Mouse (Mus musculus) CD4-positive, CD25-positive, alpha-beta regulatory T cell, adult 4 months (primary cell): ENCODE results near the gene Slc2a3. TPM values are rescaled to one million over a fixed set of nuclear protein-coding genes. Genes with fewer than 3 reads are reported as not detected.

ENCODE experiments used
- ATAC-seq: one replicate; pipeline ENCODE4 v1.8.0; 2017
- polyA plus RNA-seq, 2 experiments: library from polyadenylated mRNA; unstranded; fragments of 100-300 nt; shearing (Covaris generic); gene quantifications; one replicate each; pipeline ENCODE4 v1.2.1; 2017

Slc2a3 gene
- 100 to 1,000 TPM; 103 to 138 TPM for polyA plus RNA-seq

DNA sequence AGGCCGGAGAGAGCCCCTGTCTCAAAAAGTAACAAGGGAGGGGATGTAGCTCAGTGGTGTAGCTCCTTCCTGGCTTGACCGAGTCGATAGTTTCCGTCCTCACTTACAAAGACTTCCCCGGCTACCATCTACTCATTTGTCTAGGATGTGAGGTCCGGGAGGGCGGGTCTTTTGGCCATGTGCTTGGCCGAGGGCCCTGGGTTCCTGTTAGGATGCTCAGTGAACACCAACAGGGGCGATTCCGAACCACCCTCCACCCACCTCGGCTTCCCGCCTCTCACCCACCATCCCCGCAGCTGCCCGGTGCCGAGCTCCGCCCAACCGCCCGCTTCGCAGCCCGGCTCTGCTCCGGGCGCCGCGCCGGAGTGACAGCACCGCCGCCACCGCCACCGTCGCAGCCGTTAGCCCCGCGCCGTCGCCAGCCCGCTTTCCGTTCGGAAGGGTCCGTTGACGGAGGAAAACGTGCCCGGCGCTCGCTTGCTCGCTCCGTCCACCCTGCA lies at the start of gene Slc2a3:
Slc2a3 (minus strand) TSS at position 340 of the 500 bp plus-strand sequence.
- ATAC-seq, result peak; percentile 53

DNA sequence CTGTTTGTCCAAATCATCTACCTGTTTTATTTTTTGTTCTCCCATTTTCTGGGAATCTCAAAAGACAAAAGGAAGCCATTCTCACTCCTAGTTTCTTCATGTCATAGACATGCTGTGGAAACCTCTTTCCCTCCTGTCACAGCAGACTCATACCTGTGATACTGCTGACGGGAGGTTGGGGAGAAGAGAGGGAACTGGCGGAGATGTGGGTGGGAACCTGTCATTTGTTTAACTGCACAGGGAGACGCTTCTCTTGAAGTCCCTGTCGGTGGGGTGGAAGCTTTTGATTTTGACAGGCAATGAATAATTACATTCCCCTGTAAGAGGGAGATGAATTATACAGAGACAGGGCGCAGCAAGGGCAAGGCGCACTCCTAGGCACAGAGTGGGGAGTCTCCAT lies 42.3 kb upstream of the Slc2a3 start:
- no peak for ATAC-seq

DNA sequence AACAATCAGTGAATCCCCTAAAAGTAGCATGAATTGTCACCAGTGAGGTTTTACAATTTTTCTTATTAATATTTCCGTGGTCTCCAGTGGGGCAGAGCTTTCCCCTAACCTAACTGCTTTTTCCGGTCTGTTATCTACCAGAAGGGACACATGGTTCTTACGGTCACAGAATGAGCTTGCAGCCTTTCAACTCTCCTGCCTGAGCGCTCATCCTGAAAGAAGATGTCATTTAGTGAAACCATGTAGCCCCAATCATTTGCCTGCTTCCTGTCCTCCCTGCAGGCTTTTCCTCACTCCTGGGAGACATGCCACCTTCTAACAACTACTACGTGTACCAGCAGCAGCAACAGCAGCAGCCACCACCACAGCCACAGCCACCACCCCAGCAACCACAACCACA lies 36.1 kb upstream of the Slc2a3 start:
- ATAC-seq, result no peak

DNA sequence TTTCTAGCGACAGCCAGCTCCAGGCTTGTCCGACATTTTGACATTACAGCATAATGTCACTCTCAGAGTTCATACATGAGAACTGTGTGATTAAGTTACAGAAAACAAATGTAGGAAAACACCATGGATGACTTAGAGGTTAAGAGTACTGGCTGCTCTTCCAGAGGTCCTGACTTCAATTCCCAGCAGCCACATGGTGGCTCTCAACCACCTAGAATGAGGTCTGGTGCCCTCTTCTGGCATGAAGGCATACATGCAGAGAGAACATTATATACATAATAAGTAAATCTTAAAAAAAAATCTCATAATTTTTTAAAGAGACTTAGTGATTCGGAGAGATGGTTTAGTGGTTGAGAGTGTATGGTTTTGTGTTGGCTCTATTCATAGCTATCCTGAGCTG lies 35.5 kb upstream of the Slc2a3 start:
- no peak for ATAC-seq

DNA sequence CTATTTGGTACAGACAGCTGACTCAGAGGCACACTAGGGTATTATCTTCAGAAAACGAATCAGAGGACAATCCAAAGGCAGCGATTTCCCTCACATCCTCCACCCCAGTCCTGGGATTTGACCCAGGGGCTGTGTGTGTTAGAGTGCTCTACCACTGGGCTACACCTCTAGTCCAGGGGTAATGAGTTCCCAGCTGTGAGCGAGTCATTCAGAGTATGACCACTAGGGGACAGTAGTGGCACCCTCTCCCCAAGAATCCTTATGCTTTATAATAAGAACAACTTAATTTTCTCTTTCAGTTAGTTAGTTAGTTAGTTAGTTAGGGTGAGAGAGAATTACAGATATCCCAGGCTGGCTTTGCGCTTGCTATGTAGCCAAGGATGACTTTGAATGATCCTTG lies 32.9 kb upstream of the Slc2a3 start:
- ATAC-seq, result peak; percentile 90

DNA sequence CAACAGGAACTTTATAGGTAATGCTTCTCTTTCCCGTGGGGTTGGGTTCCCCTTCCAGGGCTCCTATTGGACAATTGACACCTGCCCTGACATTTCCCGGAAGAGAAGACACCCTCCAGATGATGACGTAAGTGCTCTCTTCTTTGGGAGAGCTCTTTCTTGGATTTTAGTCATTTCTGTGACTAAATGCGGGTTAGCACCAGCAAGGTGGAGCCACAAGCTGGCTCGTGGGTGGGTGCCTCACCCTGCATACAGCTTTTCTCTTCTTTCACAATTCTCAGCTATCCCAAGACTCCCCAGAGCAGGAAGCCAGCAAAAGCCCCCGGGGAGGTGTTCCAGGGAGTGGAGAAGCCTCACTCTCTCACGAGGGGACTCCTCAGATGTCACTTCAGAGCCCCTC lies 31.4 kb upstream of the Slc2a3 start:
- ATAC-seq, result no peak

DNA sequence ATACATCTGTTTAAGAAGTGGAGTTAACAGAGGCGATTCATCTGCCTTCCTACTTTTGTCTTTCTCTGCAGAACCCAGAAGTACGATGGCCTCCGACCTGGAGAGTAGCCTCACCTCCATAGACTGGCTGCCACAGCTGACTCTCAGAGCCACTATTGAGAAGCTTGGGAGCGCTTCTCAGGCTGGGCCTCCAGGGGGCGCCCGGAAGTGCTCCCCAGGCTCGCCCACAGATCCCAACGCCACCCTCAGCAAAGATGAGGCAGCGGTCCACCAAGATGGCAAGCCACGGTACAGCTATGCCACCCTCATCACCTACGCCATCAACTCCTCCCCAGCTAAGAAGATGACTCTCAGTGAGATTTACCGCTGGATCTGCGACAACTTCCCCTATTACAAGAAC lies 26.6 kb upstream of the Slc2a3 start:
- no peak for ATAC-seq

DNA sequence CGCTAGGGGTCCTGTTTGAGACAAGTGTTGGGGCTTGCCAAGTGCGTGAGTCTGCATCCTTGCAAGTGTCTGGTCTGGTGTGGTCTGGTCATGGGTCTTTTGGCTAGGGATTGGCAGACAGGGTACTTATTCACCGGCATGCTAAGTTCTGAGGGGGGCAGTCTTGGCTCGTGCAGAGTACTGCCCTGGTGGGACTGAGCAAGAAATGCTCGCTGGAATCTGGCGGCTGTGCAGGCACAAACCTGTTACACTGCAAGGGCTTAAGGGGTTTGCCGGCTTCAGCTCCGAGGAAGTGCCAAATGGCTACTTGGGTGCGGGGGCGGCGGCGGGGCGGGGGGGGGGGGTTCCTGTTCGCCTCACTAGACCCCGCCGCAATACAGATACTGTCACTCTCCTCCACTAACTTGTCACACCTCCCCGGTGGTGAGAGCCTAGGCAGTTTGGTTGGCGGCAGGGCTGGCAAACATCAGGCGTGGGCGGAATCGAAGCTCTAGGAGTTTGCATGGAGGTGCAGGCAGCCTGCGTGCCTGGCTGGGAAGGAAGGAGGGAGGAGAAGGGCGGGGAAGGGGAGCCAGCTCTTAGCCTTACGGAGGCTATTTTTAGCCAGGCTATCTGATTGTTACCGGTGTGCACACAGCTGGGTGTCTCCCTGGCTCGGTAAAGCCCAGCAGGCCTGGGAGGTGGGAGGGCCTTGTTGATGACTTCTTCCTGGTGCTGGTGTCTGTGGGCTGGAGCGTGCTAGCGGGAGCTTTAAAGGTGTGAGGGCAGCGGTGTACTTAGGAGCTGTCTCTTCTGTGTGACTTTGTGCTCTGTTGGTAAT lies 24.7 kb upstream of the Slc2a3 start:
- ATAC-seq, result peak; percentile 77

DNA sequence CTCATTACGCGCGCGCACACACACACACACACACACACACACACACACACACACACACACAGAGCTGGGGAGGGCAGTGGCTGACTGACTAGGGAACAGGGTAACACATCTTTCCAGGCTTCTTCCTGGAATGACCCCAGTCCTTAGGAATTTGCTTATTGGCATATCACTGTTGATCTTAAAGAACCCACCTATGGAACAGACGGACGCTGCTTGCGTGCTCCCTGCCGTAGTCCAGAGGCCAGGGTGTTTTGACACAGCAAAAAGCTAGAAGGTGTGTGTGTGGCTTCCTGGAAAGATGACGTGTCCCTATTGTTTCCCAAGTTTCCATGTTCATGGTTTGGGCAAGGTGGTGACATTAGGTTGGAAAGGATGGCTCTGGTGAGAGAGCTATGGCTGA lies 23.7 kb upstream of the Slc2a3 start:
- ATAC-seq, result no peak

DNA sequence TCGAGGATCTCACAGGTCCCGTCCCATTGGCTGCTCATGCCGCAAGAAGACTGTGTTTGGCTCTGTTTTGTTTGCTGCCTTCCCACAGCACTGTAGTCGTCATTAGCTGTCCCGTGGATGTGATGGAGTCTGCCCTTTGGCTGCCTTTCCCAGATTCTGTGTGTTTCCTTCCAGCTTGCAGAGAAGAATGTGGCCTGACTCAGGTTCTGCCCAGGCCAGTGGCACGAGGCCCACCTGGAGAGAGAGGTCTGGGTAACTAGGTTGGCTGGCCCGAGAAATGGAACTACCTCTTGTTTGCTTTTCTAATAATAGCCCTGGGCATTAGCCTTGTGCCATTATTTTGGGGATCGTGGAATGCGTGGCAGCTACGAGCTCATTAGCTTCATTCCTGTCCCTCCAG lies 22.6 kb upstream of the Slc2a3 start:
- no peak for ATAC-seq

DNA sequence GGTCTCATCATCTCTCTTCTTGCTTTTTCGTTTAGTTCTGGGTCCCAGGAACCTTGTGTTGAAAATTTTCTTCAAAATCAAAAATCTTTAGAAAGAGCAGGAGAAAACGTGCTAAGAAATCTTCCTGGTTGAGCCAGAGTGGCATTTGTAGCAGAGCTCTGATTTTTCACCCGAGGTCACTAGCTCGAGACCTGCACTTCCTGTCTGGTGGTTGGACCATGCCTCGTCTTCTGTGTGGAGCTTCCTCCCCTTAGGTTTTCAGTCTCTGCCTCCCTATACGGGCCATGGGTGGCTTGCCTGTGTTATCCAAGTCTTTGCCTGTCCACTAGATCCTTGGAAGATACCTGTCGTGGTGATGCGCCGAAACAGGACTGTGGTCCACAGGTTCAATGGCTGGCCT lies 20.4 kb upstream of the Slc2a3 start:
- no peak for ATAC-seq

DNA sequence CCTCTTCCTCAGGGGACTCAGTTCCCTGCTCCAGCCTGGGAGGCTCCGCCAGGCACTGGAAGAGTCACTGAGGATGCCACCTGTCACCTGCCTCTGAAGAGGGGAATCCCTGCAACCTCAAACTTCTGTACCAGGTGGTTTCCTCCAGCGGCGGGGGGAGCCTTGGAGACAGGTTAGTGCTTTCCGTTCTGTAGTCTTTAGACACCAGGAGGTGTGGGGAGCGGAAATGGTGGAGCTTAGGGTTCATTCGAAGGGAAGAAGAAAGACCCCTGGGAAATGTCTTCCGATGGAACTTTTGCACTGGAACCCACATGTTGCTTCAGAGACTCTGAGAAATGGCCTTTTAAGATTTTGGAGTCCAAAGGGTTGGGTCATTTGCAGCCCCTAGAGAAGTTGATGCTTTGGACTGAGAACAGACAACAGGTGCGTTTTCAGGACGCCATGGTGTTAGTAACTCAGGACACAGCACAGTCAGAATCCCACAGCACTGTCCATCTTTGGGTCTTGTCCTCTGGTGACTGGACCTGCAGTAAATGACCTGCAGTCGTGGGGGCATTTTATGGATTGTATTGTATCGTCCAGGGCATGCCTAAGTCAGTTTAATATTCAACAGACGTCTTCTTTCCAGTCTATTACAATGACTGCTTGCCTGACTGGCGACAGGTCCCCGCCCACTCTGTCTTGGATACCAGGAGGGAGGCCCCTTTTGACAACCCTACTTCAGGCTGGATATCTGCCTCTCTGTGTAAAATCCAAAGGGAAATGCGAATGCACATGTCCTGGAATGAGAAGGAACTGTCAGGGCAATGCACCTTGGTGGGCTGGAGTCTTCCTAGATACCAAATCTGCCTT lies 19.6 kb upstream of the Slc2a3 start:
- peak; percentile 84 for ATAC-seq

DNA sequence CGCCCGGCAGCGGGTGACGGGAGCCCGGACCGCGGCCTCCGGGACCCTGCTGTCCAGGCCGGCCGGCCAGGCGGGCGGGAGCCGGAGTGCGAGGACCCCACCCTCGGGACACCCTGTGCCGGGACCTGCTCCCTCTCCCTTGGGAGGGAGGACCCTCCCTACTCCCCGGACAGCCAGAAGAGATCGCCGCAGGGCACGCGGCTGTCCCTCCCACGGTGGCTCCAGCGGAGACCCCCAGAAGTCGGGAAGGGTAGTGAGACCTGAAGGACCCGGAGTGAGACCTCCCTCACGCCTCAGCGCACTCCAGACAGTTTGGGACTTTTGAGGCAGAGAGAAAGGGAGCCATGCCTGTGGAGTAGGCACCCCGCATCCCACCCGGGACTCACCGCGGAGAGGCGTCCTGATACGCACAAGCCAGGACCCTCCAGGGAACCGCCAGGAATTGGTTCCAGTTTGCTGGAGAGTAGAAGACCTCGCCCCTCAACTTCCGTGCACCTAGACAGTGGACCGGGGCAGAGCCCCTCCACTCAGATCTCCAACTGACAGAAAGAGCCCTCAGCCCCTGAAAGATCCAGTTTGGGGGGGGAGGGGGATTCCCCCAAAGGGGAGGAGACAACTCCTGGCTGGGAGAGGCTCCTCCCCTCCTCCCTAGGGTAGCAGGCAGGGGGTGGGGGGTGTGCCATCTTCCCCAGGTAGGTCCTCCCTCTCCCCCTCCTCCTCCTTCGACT lies 18.8 kb upstream of the Slc2a3 start:
- ATAC-seq, result no peak

DNA sequence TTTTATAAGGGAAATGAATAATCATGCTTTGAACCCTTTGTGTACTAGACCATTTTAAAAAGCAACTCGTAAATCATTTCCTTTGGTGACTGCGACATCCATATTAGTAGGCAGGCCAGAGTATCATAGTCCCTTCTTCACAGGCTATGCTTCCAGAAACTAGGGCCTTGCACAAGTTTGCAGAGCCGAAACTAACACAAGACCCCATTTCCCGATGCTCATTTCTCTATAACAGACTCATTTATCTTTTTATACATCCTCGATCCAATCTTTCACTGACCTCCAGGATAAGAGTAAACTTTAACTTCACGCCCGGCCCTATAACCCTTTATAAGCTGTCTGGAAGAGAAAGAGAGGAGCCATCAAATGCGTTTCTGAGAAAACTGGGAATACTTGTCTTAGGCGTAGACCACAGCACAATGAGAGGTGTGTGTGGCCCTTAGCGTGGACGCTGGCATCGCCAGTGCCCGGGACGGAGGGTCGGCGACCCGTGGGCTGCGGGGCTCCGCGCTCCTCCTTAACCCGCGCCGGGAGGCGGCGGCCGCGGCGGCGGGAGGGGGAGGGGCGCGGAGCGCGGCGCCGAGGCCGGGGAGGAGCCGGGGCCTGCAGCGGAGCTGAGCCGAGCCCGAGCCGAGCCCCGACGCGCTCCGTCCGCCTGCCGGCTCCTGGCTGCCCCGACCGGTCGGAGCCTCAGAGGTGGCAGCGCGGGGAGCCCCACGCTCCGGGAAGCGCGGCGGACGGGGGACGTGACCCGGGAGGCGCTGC lies 18.0 kb upstream of the Slc2a3 start, which contains the start of gene Foxj2:
Foxj2 (plus strand) TSS at position 609 of the 765 bp plus-strand sequence.
- ATAC-seq, result peak; percentile 52

DNA sequence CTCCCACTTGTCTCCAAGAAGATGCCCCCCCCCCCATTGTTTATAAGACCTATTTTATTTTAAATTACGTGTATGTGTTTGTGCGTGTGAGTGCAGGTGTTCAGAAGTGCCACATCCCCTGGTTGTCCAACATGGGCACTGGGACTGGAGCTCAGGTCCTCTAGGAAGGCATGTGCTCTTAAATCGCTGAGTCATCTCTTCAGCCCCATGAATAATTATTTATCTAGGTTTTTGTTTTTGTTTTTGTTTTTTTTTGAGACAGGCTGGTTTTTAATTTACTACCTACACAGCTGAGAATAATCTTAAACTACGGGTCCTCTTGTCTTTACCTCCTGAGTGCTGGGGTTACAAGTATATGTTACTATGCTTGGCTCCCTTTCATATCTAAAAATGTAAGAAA lies 12.2 kb upstream of the Slc2a3 start:
- no peak for ATAC-seq

DNA sequence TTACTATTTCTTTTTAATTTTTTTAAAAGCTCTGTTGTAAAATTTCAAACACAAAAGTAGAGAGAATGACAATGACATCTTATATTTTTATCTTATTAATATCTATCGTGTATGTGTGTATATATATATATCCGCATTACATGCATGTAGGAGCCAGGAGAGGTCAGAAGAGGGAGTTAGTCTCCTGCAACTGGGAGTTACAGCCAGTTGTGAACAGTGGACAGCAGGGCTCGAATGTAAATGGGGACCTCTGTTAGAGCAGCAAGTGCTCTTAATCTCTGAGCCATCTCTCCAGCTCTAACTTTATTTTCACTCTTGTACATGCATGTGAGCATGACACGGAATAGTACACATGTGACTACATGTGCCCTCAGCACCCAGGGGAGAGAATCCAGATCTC lies 11.3 kb upstream of the Slc2a3 start:
- ATAC-seq, result no peak

DNA sequence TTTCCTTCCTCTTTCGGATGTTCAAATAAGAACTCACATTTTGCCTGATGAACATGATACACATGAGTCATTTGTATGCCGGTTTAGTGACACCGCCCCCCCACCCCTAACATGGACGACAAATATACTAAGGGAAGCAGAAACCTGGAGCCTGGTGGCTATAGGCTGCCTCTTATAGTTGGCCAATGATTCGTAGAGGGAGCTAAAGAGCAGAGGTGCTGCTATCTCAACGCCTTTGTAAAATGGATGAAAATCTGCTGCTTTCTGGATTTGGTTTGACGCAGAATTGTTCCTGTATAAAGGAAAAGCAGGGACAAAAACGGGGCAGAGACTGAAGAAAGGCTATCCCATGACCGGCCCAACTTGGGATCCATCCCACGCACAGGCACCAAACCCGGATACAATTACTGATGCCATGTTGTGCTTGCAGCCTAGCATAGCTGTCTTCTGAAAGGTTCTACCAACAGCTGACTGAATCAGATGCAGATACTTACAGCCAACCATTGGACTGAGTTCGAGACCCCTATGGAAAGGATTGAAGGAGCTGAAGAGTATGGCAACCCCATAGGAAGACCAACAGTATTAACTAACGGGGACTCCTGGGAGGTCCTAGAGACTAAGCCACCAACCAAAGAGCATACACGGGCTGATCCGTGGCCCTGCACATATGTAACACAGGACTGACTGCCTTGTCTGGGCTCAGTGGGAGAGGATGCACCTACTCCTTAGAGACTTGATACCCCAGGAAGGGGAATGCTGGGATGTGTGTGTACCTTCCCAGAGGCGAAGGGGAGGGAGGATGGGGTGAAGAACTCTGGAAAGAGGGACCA lies 10.5 kb upstream of the Slc2a3 start:
- ATAC-seq, result peak; percentile 52

DNA sequence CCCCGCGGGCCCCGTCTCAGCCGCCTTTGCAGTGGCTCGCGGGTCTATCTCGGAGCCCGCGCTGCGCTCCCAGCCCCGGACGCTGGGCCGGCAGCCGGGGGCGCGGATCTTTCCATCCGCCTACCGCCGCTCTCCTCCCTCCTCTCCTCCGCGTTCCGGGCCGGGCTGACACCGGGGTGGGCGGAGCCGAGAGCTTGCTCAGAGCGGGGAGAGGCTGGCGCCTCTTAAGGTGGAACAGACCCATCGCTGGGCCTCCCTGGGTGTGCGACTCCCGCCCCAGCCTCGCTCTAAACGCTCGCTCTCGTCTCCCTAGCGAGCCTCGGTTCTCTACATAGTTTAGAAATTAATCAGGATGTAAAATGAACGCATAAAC lies 9.8 kb upstream of the Slc2a3 start:
- ATAC-seq, result peak; percentile 70

DNA sequence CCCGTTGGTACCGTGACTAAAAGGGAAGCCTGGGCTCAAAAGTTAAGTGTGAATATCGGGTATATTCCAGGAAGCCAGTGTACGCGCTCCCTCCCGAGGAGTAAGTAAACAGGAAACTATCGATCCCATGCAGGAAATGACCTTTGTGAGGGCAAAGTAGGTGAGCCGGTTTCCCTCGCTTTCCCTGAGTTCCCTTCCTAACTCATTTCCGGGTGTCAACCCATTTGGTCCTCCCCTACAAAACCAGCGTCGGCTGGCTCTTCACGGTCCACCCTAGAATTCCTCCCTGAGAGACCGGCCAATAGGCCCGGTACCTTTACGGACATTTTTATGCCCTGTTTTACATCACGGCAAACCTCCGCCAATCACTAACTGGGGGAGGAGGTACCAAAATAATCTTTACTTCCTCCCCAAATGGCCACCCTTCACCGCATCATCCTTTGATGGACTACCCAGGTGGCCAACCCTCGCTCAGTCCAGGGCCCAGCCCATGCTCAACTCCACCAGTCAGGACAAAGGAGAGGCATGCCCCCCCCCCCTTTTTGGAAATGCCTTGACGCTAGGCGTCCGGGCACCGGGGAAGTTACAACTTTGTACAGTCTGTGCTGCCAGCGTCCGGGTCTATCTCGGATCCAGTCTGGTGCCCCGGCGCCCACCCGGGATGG lies 9.3 kb upstream of the Slc2a3 start:
- peak; percentile 80 for ATAC-seq

DNA sequence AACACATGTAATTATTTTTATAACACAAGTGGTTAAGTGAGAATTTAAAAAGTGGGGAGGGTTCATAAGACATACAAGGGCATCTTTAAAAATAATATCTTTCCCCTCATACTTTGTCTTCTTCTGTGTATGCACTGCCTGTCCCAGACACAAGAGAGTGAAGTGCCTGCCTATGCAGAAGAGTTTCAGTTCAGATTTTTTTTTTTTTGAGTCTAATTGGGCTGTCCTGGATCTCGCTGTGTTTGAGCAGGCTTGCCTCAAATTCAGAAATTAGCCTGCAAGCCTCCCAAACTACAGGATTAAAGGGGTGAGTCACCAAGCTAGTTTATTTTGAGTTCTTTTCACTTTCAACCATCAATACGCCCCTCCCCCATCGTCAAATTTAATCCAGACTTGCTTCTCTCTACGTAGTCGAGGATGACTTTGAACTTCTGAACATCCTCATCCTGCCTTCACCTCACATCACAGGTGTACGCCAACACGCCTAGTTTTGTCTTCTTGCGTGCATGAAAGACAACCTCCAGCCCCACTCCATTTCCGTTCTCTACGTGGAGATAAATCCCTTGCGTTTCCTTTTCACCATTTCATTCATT lies 8.7 kb upstream of the Slc2a3 start:
- ATAC-seq, result peak; percentile 50
